Mouse (Mus musculus) CD8-positive naive resting alpha-beta T cell, adult 57 days (primary cell): ENCODE data around the gene Defb5. TPM values are rescaled to one million over a fixed set of nuclear protein-coding genes. Genes with fewer than 3 reads are reported as not detected.

Experiments used
- total RNA-seq: library from RNA; stranded (reverse); gene quantifications from one replicate; pipeline ENCODE4 v1.2.4, GENCODE M21; 2023

Gene Defb5
- not detected for total RNA-seq

GRCm38 (mm10) chr8:19247280-19247679 lies at the start of gene Defb5:
TSS of gene Defb5 (plus strand) at chr8:19247580.

DNA sequence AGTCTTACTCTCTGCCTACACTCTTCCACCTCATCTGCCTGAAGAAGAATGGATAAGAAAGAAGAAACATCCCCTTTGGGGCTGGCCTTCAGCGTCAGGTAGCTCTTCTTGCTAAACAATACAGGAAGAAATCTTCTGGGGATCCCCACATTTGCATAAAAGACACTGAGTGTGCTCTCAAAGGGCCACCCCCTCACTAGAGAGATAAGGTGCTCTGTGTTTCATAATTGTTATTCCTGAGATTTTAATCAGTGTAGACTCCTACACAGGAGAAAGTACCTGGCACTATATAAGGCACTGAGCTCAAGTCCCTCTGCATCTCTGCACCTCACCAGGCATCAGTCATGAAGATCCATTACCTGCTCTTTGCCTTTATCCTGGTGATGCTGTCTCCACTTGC lies 22.2 kb upstream of the Defb5 start, which contains the start of gene Defb6:
Defb6 (plus strand) TSS at position 318 of the 400 bp plus-strand sequence.

DNA sequence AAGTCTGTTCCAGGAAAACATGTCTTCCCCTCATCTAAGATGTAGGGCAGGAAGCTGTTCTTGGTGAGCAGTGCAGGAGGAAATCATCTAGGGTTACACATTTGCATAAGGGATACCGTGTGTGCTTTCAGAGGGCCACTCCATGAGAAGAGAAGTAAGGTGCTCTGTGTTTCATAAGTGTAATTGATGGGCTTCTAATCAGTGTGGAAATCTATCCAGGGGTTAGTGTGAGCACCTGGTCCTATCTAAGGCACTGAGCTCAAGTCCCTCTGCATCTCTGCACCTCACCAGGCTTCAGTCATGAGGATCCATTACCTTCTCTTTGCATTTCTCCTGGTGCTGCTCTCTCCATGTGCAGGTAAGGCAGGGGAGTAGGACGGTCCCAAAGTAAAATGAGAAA lies 7.8 kb upstream of the Defb5 start, which contains the start of gene Defb46:
Defb46 (plus strand) TSS at position 301 of the 400 bp plus-strand sequence.

DNA sequence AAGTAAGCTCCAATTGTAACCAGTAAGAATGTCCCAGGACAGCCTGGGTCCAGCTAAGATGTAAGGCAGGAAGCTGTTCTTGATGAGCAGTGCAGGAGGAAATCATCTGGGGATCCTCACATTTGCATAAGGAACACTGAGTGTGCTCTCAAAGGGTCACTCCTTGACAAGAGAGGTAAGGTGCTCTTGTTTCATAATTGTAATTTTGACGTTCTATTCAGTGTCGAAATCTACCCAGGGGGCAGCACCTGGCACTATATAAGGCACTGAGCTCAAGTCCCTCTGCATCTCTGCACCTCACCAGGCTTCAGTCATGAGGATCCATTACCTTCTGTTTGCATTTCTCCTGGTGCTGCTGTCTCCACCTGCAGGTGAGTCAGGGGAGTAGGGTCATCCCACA lies 45.7 kb downstream of the Defb5 start, which contains the start of gene Defb3:
Defb3 (plus strand) TSS at position 301 of the 400 bp plus-strand sequence.

Other genes with a start within 250 kb of the Defb5 start
- gene Defb38, start 221.0 kb upstream of the Defb5 start, total RNA-seq = not detected
- gene Defb39, start 182.8 kb upstream of the Defb5 start, total RNA-seq = not detected
- gene Defb12, start 132.7 kb upstream of the Defb5 start, total RNA-seq = not detected
- gene Defb34, start 123.8 kb upstream of the Defb5 start, total RNA-seq = not detected
- gene Gm45826, start 106.8 kb upstream of the Defb5 start, total RNA-seq = not detected
- gene Defb14, start 53.2 kb upstream of the Defb5 start, total RNA-seq = not detected
- gene Defb4, start 48.9 kb upstream of the Defb5 start, total RNA-seq = not detected
- gene Defb6, start 22.1 kb upstream of the Defb5 start, total RNA-seq = not detected
- gene Defb46, start 7.7 kb upstream of the Defb5 start, total RNA-seq = not detected
- gene Defb3, start 45.8 kb downstream of the Defb5 start, total RNA-seq = not detected
- not detected for gene Defb8, start 200.0 kb downstream of the Defb5 start, total RNA-seq
- gene Defb7, start 247.5 kb downstream of the Defb5 start, total RNA-seq = not detected